In the genomic region with DNA sequence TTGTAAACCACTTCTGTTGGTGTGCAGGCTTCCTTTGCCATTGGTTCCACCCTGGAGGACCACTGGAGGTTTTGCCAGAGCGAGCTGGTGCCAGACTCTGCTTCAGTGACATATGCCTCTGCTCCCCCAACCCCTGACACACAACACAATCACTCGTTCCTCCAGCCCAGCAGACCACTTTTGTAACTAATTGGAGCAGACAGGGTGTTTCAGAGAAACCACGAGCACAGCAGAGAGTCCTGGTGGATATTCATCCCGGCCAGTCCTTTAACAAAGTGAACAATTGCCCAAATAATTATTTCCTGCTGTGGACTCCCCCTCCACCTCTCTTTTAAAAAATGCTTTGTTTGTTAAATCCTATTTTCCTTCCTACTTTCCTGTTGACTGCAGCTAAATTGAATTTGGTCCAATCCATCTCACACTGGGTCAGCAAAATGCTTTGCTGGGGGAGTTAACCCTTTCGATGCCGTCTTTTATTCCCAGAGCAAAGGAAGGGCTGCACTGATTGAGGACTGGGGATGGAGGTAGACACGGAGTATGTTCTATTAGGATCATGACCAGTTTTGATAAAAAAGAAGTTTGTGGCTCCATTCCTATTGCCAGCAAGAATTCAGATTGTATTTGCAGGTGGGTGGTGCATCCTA, we compare ENCODE assay signal across 13 mouse cellular contexts.
DNase-seq lines count a peak whose midpoint lies in the region; ATAC-seq and TF ChIP-seq lines count a peak whose summit lies in the region.
"Had no signal": no experiment of that assay in that cellular context is flagged by ENCODE, and none has a peak within 500 bp of the region (broad histone marks: within the 10 kb centered on the region; RNA-seq: fewer than 3 reads in every experiment).

No protein-coding gene starts in this region.

- intact Hi-C loops in left cerebral cortex, postnatal 10 days (cut with DNase I), result no loop called here

- peaks cover 2% of the 10 kb centered on the region for H3K9me3 ChIP-seq in heart, embryonic 12.5 days (replicated peaks)
- no peaks in the 10 kb centered on the region for H3K9me3 ChIP-seq in forebrain, embryonic 14.5 days (replicated peaks; ENCODE audit: control insufficient read depth, low read length)
- peaks cover 2% of the 10 kb centered on the region; the same call in 1 of the 2 replicates for H3K9me3 ChIP-seq in limb, embryonic 13.5 days

- H3K27me3 ChIP-seq in heart, embryonic 12.5 days (replicated peaks), result 0 out of 2 replicates have a peak, but pooled peaks cover 2% of the 10 kb centered on the region
- peaks cover 14% of the 10 kb centered on the region for H3K27me3 ChIP-seq in forebrain, embryonic 14.5 days (replicated peaks; ENCODE audit: control insufficient read depth, insufficient read depth, low read length)
- H3K27me3 ChIP-seq in limb, embryonic 13.5 days, result peaks cover 28% of the 10 kb centered on the region
- H3K27me3 ChIP-seq: Patski had no signal

- 47% methylated on average over 7 of the region's 7 CpGs for WGBS in heart, embryonic 12.5 days
- 2% methylated on average over 7 of the region's 7 CpGs for WGBS in forebrain, embryonic 14.5 days
- WGBS in limb, embryonic 13.5 days, result 25% methylated on average over 7 of the region's 7 CpGs

- no peaks in the 10 kb centered on the region for H3K36me3 ChIP-seq in heart, embryonic 12.5 days
- no peaks in the 10 kb centered on the region for H3K36me3 ChIP-seq in forebrain, embryonic 14.5 days (ENCODE audit: control insufficient read depth, insufficient read depth, low read length)
- no peaks in the 10 kb centered on the region for H3K36me3 ChIP-seq in limb, embryonic 13.5 days
- H3K36me3 ChIP-seq: heart, embryonic 10.5 days; liver, embryonic 13.5 days had no signal

- TF ChIP-seq POLR2A in brain, embryonic 14.5 days (IDR thresholded peaks at IDR 0.05; ENCODE audit: borderline replicate concordance, extremely low read depth, insufficient read depth, insufficient read length, poor library complexity, severe bottlenecking), result no peak

- no peak overlapping the region for H3K4me2 ChIP-seq in heart, embryonic 12.5 days
- peak overlapping the region; percentile 16; the same call in 1 of the 2 replicates for H3K4me2 ChIP-seq in forebrain, embryonic 14.5 days (ENCODE audit: low read length)
- H3K4me2 ChIP-seq in limb, embryonic 13.5 days (replicated peaks), result peak overlapping the region; percentile 31; the same call in 1 of the 2 replicates
- H3K4me2 ChIP-seq: liver, embryonic 13.5 days had no signal

- DNase-seq in heart, adult 11 months, result peak; percentile 84
- peak; percentile 91 for DNase-seq in brain, embryonic 14.5 days (ENCODE audit: low read depth)
- peak; percentile 74 for DNase-seq in forebrain, embryonic 14.5 days (ENCODE audit: low spot score)
- DNase-seq in thymus, postnatal 0 days (ENCODE audit: low spot score), result no peak
- no peak for DNase-seq in cerebellum, postnatal 36 days
- no peak for DNase-seq in left cerebral cortex, postnatal 10 days (ENCODE audit: extremely low spot score in 1 of 2, low spot score in 2 of 2)
- DNase-seq: liver, embryonic 13.5 days; right cerebral cortex, postnatal 4 days; thymus, adult 18-20 months had no signal

- ATAC-seq in heart, embryonic 12.5 days (ENCODE audit: insufficient number of reproducible peaks, low FRiP score), result no peak
- ATAC-seq in forebrain, embryonic 14.5 days, result peak; percentile 79
- ATAC-seq in limb, embryonic 13.5 days (ENCODE audit: low FRiP score, low read depth), result peak; percentile 28; the same call in 1 of the 2 replicates
- ATAC-seq: Patski had no signal

- no peak overlapping the region for H3K27ac ChIP-seq in heart, embryonic 12.5 days (ENCODE audit: poor library complexity, severe bottlenecking)
- H3K27ac ChIP-seq in forebrain, embryonic 14.5 days (ENCODE audit: low read depth, low read length), result no peak overlapping the region
- H3K27ac ChIP-seq in limb, embryonic 13.5 days, result peak overlapping the region; percentile 63
- H3K27ac ChIP-seq: heart, embryonic 10.5 days; liver, embryonic 13.5 days had no signal

- TF ChIP-seq CTCF in brain, embryonic 14.5 days (IDR thresholded peaks at IDR 0.05; ENCODE audit: borderline replicate concordance, extremely low read depth, insufficient read depth, insufficient read length), result no peak

- no peak overlapping the region for H3K4me3 ChIP-seq in heart, embryonic 12.5 days
- no peak overlapping the region for H3K4me3 ChIP-seq in forebrain, embryonic 14.5 days (ENCODE audit: low read depth, low read length)
- no peak overlapping the region for H3K4me3 ChIP-seq in limb, embryonic 13.5 days
- H3K4me3 ChIP-seq: heart, embryonic 10.5 days; liver, embryonic 13.5 days had no signal

- H3K9ac ChIP-seq in heart, embryonic 12.5 days, result no peak overlapping the region
- no peak overlapping the region for H3K9ac ChIP-seq in forebrain, embryonic 14.5 days (ENCODE audit: low read length)
- no peak overlapping the region for H3K9ac ChIP-seq in limb, embryonic 13.5 days
- H3K9ac ChIP-seq: liver, embryonic 13.5 days had no signal

- H3K4me1 ChIP-seq in heart, embryonic 12.5 days (replicated peaks), result peaks cover 14% of the 10 kb centered on the region
- peaks cover 24% of the 10 kb centered on the region for H3K4me1 ChIP-seq in forebrain, embryonic 14.5 days (ENCODE audit: control insufficient read depth, insufficient read depth, low read length)
- H3K4me1 ChIP-seq in limb, embryonic 13.5 days, result peaks cover 47% of the 10 kb centered on the region

Comparison
In these comparisons a context has a peak if more than half of its experiments do, and no peak if none do; other contexts are left out.
1. DNase-seq: peak in heart, adult 11 months (single experiment), brain, embryonic 14.5 days (single experiment) and forebrain, embryonic 14.5 days (single experiment); none in thymus, postnatal 0 days (single experiment), cerebellum, postnatal 36 days (0 of 2) and left cerebral cortex, postnatal 10 days (0 of 2).